Mouse (Mus musculus): ENCODE measurements around the gene Tiam2. TPM values are rescaled to one million over a fixed set of nuclear protein-coding genes. Genes with fewer than 3 reads are reported as not detected.

Tiam2 gene
- polyA plus RNA-seq, 1 experiment from 2014 or later = 3.4 TPM

- H3K27me3 ChIP-seq (replicated peaks) = no peaks in the 10 kb centered on the region
- no peak for ATAC-seq
- no peak overlapping the region for H3K4me3 ChIP-seq (replicated peaks)
- H3K9me3 ChIP-seq = no peaks in the 10 kb centered on the region
- H3K4me2 ChIP-seq (replicated peaks) = no peak overlapping the region
- 77% methylated on average over 2 of the region's 2 CpGs for WGBS
- no peak overlapping the region for H3K9ac ChIP-seq
- no peaks in the 10 kb centered on the region for H3K36me3 ChIP-seq
- no peaks in the 10 kb centered on the region for H3K4me1 ChIP-seq (replicated peaks)
- no peak overlapping the region for H3K27ac ChIP-seq
Observed at GRCm38 (mm10) chr17:3410307-3410706, 83.9 kb downstream of the Tiam2 start.

GRCm38 (mm10) chr17:3412771-3413170 is 86.4 kb downstream of the Tiam2 start:
- Histone ChIP-seq H3K27ac (no peak overlapping the region), H3K4me1 (replicated peaks) (no peaks in the 10 kb centered on the region), H3K36me3 (no peaks in the 10 kb centered on the region), H3K9ac (no peak overlapping the region), H3K27me3 (replicated peaks) (no peaks in the 10 kb centered on the region), H3K4me3 (replicated peaks) (no peak overlapping the region), H3K9me3 (no peaks in the 10 kb centered on the region), H3K4me2 (replicated peaks) (no peak overlapping the region)
- 72% methylated on average over 4 of the region's 4 CpGs for WGBS
- ATAC-seq = no peak

GRCm38 (mm10) chr17:3415580-3415979 is 89.2 kb downstream of the Tiam2 start:
- Histone ChIP-seq H3K9ac (no peak overlapping the region), H3K4me2 (replicated peaks) (no peak overlapping the region), H3K9me3 (no peaks in the 10 kb centered on the region), H3K27me3 (replicated peaks) (no peaks in the 10 kb centered on the region), H3K4me3 (replicated peaks) (no peak overlapping the region), H3K4me1 (replicated peaks) (no peaks in the 10 kb centered on the region), H3K27ac (no peak overlapping the region), H3K36me3 (no peaks in the 10 kb centered on the region)
- ATAC-seq = no peak
- WGBS = 83% methylated on average over 3 of the region's 3 CpGs

GRCm38 (mm10) chr17:3416401-3416800 is 90.0 kb downstream of the Tiam2 start:
- 50% methylated on average over 3 of the region's 3 CpGs for WGBS
- Histone ChIP-seq H3K4me2 (replicated peaks) (no peak overlapping the region), H3K27ac (no peak overlapping the region), H3K4me1 (replicated peaks) (no peaks in the 10 kb centered on the region), H3K9me3 (no peaks in the 10 kb centered on the region), H3K27me3 (replicated peaks) (no peaks in the 10 kb centered on the region), H3K36me3 (no peaks in the 10 kb centered on the region), H3K9ac (no peak overlapping the region), H3K4me3 (replicated peaks) (no peak overlapping the region)
- no peak for ATAC-seq

- Histone ChIP-seq H3K9me3 (no peaks in the 10 kb centered on the region), H3K4me2 (replicated peaks) (no peak overlapping the region), H3K27ac (no peak overlapping the region), H3K27me3 (replicated peaks) (no peaks in the 10 kb centered on the region), H3K36me3 (no peaks in the 10 kb centered on the region), H3K9ac (no peak overlapping the region), H3K4me1 (replicated peaks) (no peaks in the 10 kb centered on the region), H3K4me3 (replicated peaks) (no peak overlapping the region)
- WGBS = 65% methylated on average over 10 of the region's 10 CpGs
- no peak for ATAC-seq
Observed at GRCm38 (mm10) chr17:3419368-3419928, 93.1 kb downstream of the Tiam2 start.

GRCm38 (mm10) chr17:3420148-3420547 is 93.8 kb downstream of the Tiam2 start:
- Histone ChIP-seq H3K4me3 (replicated peaks) (no peak overlapping the region), H3K27me3 (replicated peaks) (no peaks in the 10 kb centered on the region), H3K27ac (no peak overlapping the region), H3K4me2 (replicated peaks) (no peak overlapping the region), H3K36me3 (no peaks in the 10 kb centered on the region), H3K9ac (no peak overlapping the region), H3K9me3 (no peaks in the 10 kb centered on the region), H3K4me1 (replicated peaks) (no peaks in the 10 kb centered on the region)
- no peak for ATAC-seq
- 88% methylated on average over 4 of the region's 4 CpGs for WGBS

GRCm38 (mm10) chr17:3423416-3423815 is 97.0 kb downstream of the Tiam2 start:
- no peak for ATAC-seq
- 69% methylated on average over 2 of the region's 2 CpGs for WGBS
- no peaks in the 10 kb centered on the region for H3K4me1 ChIP-seq (replicated peaks)

GRCm38 (mm10) chr17:3428659-3429058 is 102.3 kb downstream of the Tiam2 start:
- Histone ChIP-seq H3K27me3 (replicated peaks) (no peaks in the 10 kb centered on the region), H3K36me3 (no peaks in the 10 kb centered on the region), H3K27ac (no peak overlapping the region), H3K4me2 (replicated peaks) (no peak overlapping the region), H3K4me1 (replicated peaks) (no peaks in the 10 kb centered on the region), H3K9ac (no peak overlapping the region), H3K9me3 (no peaks in the 10 kb centered on the region), H3K4me3 (replicated peaks) (no peak overlapping the region)
- 95% methylated on average over 9 of the region's 9 CpGs for WGBS
- no peak for ATAC-seq

More at GRCm38 (mm10) chr17:3423416-3423815, 97.0 kb downstream of the Tiam2 start:
- Histone ChIP-seq H3K9ac (no peak overlapping the region), H3K9me3 (no peaks in the 10 kb centered on the region), H3K4me2 (replicated peaks) (no peak overlapping the region), H3K27ac (no peak overlapping the region), H3K4me3 (replicated peaks) (no peak overlapping the region), H3K36me3 (no peaks in the 10 kb centered on the region), H3K27me3 (replicated peaks) (no peaks in the 10 kb centered on the region)

- ATAC-seq = no peak
- Histone ChIP-seq H3K4me2 (replicated peaks) (no peak overlapping the region), H3K4me3 (replicated peaks) (no peak overlapping the region)
Observed at GRCm38 (mm10) chr17:3432590-3433498, 106.5 kb downstream of the Tiam2 start.

GRCm38 (mm10) chr17:3433521-3434271 is 107.3 kb downstream of the Tiam2 start:
- Histone ChIP-seq H3K27ac (no peak overlapping the region), H3K9ac (no peak overlapping the region), H3K27me3 (replicated peaks) (no peaks in the 10 kb centered on the region), H3K9me3 (no peaks in the 10 kb centered on the region), H3K4me3 (replicated peaks) (no peak overlapping the region), H3K4me1 (replicated peaks) (no peaks in the 10 kb centered on the region), H3K4me2 (replicated peaks) (no peak overlapping the region), H3K36me3 (no peaks in the 10 kb centered on the region)
- no peak for ATAC-seq
- 88% methylated on average over 3 of the region's 3 CpGs for WGBS

More at GRCm38 (mm10) chr17:3432590-3433498, 106.5 kb downstream of the Tiam2 start:
- no peaks in the 10 kb centered on the region for H3K27me3 ChIP-seq (replicated peaks)
- no peak overlapping the region for H3K9ac ChIP-seq
- whole genome bisulfite sequencing = 72% methylated on average over 10 of the region's 10 CpGs
- H3K27ac ChIP-seq = no peak overlapping the region
- H3K4me1 ChIP-seq (replicated peaks) = no peaks in the 10 kb centered on the region
- H3K36me3 ChIP-seq = no peaks in the 10 kb centered on the region
- H3K9me3 ChIP-seq = no peaks in the 10 kb centered on the region

- 64% methylated on average over 1 of the region's 1 CpGs for WGBS
Observed at GRCm38 (mm10) chr17:3435299-3435698, 108.9 kb downstream of the Tiam2 start.

GRCm38 (mm10) chr17:3436841-3437515 is 110.6 kb downstream of the Tiam2 start:
- no peak overlapping the region for H3K4me2 ChIP-seq (replicated peaks)
- no peak for ATAC-seq
- H3K27me3 ChIP-seq (replicated peaks) = no peaks in the 10 kb centered on the region
- no peaks in the 10 kb centered on the region for H3K9me3 ChIP-seq
- no peaks in the 10 kb centered on the region for H3K4me1 ChIP-seq (replicated peaks)
- no peak overlapping the region for H3K9ac ChIP-seq
- no peak overlapping the region for H3K4me3 ChIP-seq (replicated peaks)
- H3K36me3 ChIP-seq = no peaks in the 10 kb centered on the region
- H3K27ac ChIP-seq = no peak overlapping the region
- WGBS = 73% methylated on average over 12 of the region's 12 CpGs

More at GRCm38 (mm10) chr17:3435299-3435698, 108.9 kb downstream of the Tiam2 start:
- Histone ChIP-seq H3K4me1 (replicated peaks) (no peaks in the 10 kb centered on the region), H3K9me3 (no peaks in the 10 kb centered on the region), H3K4me3 (replicated peaks) (no peak overlapping the region), H3K4me2 (replicated peaks) (no peak overlapping the region), H3K36me3 (no peaks in the 10 kb centered on the region), H3K27ac (no peak overlapping the region), H3K9ac (no peak overlapping the region), H3K27me3 (replicated peaks) (no peaks in the 10 kb centered on the region)
- no peak for ATAC-seq
